Mouse (Mus musculus) stomach, embryonic 15.5 days (tissue): ENCODE measurements around the gene Fam124b. TPM values are rescaled to one million over a fixed set of nuclear protein-coding genes. Genes with fewer than 3 reads are reported as not detected.

Source experiments
- ATAC-seq: fragments of 200-750 bp; cut with Nextera tagmentation; 2 replicates; pipeline ENCODE4 v1.8.0; 2017; ENCODE audit warnings: low read depth, moderate number of reproducible peaks, moderate TSS enrichment; ENCODE audit not compliant: insufficient read depth, low FRiP score
- H3K27ac ChIP-seq: fragments of 300-500 bp; sonication (generic); 2 replicates; pipeline ENCODE4 v1.5.1; 2015; ENCODE audit warnings: mild to moderate bottlenecking, inconsistent platforms
- H3K27me3 ChIP-seq: fragments of 300-500 bp; sonication (generic); replicated peaks from 2 replicates; pipeline ENCODE4 v1.6.1; 2015; ENCODE audit warnings: inconsistent platforms
- H3K36me3 ChIP-seq: fragments of 300-500 bp; sonication (generic); 2 replicates; pipeline ENCODE4 v1.6.1; 2015; ENCODE audit warnings: inconsistent platforms
- H3K4me1 ChIP-seq: fragments of 300-500 bp; sonication (generic); 2 replicates; pipeline ENCODE4 v1.6.1; 2015; ENCODE audit warnings: inconsistent platforms
- H3K4me2 ChIP-seq: fragments of 300-500 bp; sonication (generic); 2 replicates; pipeline ENCODE4 v1.6.1; 2015; ENCODE audit warnings: mild to moderate bottlenecking, inconsistent platforms
- H3K4me3 ChIP-seq: fragments of 300-500 bp; sonication (generic); replicated peaks from 2 replicates; pipeline ENCODE4 v1.5.1; 2015; ENCODE audit warnings: inconsistent platforms
- H3K9ac ChIP-seq: fragments of 300-500 bp; sonication (generic); 2 replicates; pipeline ENCODE4 v1.6.1; 2015; ENCODE audit warnings: inconsistent platforms
- H3K9me3 ChIP-seq: fragments of 300-500 bp; sonication (generic); 2 replicates; pipeline ENCODE4 v1.6.1; 2016; ENCODE audit warnings: inconsistent platforms
- WGBS: fragments of 180-500 bp; shearing (Covaris S2); methylation state at CpG from one replicate; pipeline ENCODE4 v1.1.7; 2015; 5-methylcytosine and 5-hydroxymethylcytosine counted together
- polyA plus RNA-seq: library from polyadenylated mRNA; unstranded; fragments of >200 nt; fragmentation: Nextera tagmentation; extraction: Ambion mirVana; gene quantifications from 2 replicates; pipeline ENCODE4 v1.2.1, GENCODE M21; 2015

Fam124b gene
- polyA plus RNA-seq, 1 experiment from 2014 or later: 0.62 TPM

DNA sequence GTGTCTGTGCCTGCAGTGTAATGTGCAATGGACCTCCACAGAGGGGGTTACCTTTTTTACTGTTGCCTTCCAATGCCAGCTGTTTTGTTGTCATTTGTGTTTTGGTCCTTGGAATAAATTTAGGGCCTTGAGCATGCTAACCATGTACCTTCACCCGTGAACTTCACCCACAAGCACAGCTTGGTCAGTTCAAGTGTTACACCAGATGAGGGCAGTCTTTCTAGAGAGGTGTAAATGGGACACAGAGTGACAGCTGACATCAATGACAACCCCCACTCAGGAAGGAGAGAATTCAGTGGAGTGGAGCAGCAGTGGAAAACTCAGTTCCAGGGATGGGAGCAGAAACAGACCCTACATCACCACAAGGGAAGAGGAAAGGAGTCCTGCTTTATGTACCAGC is 12.3 kb upstream of the Fam124b start:
- no peak overlapping the region for H3K9ac ChIP-seq
- H3K9me3 ChIP-seq: no peaks in the 10 kb centered on the region
- no peaks in the 10 kb centered on the region for H3K27me3 ChIP-seq
- no peak overlapping the region for H3K4me3 ChIP-seq
- H3K27ac ChIP-seq: no peak overlapping the region
- no peak for ATAC-seq
- H3K4me2 ChIP-seq: no peak overlapping the region
- 82% methylated on average over 1 of the region's 1 CpGs for WGBS
- no peaks in the 10 kb centered on the region for H3K36me3 ChIP-seq
- H3K4me1 ChIP-seq: no peaks in the 10 kb centered on the region

GRCm38 (mm10) chr1:80224839-80225412 is 6.7 kb upstream of the Fam124b start:
- H3K27ac ChIP-seq: no peak overlapping the region
- no peaks in the 10 kb centered on the region for H3K27me3 ChIP-seq
- WGBS: 22% methylated on average over 3 of the region's 3 CpGs
- no peaks in the 10 kb centered on the region for H3K36me3 ChIP-seq
- H3K9ac ChIP-seq: no peak overlapping the region
- no peak overlapping the region for H3K4me2 ChIP-seq
- H3K9me3 ChIP-seq: no peaks in the 10 kb centered on the region
- H3K4me3 ChIP-seq: no peak overlapping the region
- H3K4me1 ChIP-seq: no peaks in the 10 kb centered on the region
- ATAC-seq: no peak

- H3K36me3 ChIP-seq: no peaks in the 10 kb centered on the region
- no peak overlapping the region for H3K9ac ChIP-seq
- no peak overlapping the region for H3K4me2 ChIP-seq
- ATAC-seq: no peak
- no peak overlapping the region for H3K4me3 ChIP-seq
- no peak overlapping the region for H3K27ac ChIP-seq
- 58% methylated on average over 4 of the region's 4 CpGs for WGBS
- H3K27me3 ChIP-seq: no peaks in the 10 kb centered on the region
- no peaks in the 10 kb centered on the region for H3K9me3 ChIP-seq
- H3K4me1 ChIP-seq: no peaks in the 10 kb centered on the region
Observed at GRCm38 (mm10) chr1:80221151-80221550, 2.9 kb upstream of the Fam124b start.

- Histone ChIP-seq H3K36me3 (no peaks in the 10 kb centered on the region), H3K4me1 (no peaks in the 10 kb centered on the region), H3K9me3 (no peaks in the 10 kb centered on the region), H3K27ac (no peak overlapping the region), H3K4me2 (no peak overlapping the region), H3K27me3 (no peaks in the 10 kb centered on the region), H3K9ac (no peak overlapping the region), H3K4me3 (no peak overlapping the region)
- ATAC-seq: peak; percentile 36; the same call in 1 of the 2 replicates
- WGBS: 55% methylated on average over 9 of the region's 9 CpGs
Observed at GRCm38 (mm10) chr1:80213826-80214225, 4.4 kb downstream of the Fam124b start.

- 82% methylated on average over 10 of the region's 10 CpGs for WGBS
- Histone ChIP-seq H3K4me1 (no peaks in the 10 kb centered on the region), H3K4me2 (no peak overlapping the region), H3K9me3 (no peaks in the 10 kb centered on the region), H3K27me3 (no peaks in the 10 kb centered on the region), H3K9ac (no peak overlapping the region), H3K27ac (peak overlapping the region; percentile 21; the same call in 1 of the 2 replicates), H3K4me3 (0 out of 2 replicates have a peak overlapping the region, but pooled peaks have one; percentile 5), H3K36me3 (no peaks in the 10 kb centered on the region)
- no peak for ATAC-seq
Observed at GRCm38 (mm10) chr1:80213146-80213545, 5.1 kb downstream of the Fam124b start.

GRCm38 (mm10) chr1:80202314-80202713 is 16.0 kb downstream of the Fam124b start:
- no peak overlapping the region for H3K4me2 ChIP-seq

DNA sequence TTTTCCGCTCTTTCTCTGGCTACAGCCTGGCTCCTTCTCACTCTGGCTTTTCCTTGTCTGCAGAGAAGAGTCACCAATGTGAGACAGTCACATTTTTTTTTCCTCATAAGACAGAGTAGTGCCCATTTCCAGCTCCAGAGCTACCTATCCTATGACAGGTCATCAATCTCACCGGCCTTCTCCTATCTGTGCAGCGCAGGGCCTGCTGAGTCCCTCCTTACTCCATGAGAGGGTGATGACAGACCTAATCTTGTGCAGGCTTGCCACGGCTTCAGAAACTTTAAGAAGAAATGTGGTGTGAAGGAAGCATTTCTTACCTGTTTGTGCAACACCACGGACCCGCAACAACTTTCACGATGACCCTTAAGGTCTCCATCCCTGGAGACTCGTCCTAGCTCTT is 25.4 kb downstream of the Fam124b start:
- no peak overlapping the region for H3K4me2 ChIP-seq
- ATAC-seq: no peak
- no peaks in the 10 kb centered on the region for H3K9me3 ChIP-seq
- H3K4me3 ChIP-seq: no peak overlapping the region
- H3K4me1 ChIP-seq: no peaks in the 10 kb centered on the region
- WGBS: 87% methylated on average over 8 of the region's 8 CpGs
- no peaks in the 10 kb centered on the region for H3K27me3 ChIP-seq
- no peaks in the 10 kb centered on the region for H3K36me3 ChIP-seq
- H3K27ac ChIP-seq: no peak overlapping the region
- no peak overlapping the region for H3K9ac ChIP-seq

More at GRCm38 (mm10) chr1:80202314-80202713, 16.0 kb downstream of the Fam124b start:
- Histone ChIP-seq H3K9me3 (no peaks in the 10 kb centered on the region), H3K36me3 (no peaks in the 10 kb centered on the region), H3K27ac (no peak overlapping the region), H3K4me3 (no peak overlapping the region), H3K9ac (no peak overlapping the region), H3K4me1 (no peaks in the 10 kb centered on the region), H3K27me3 (no peaks in the 10 kb centered on the region)
- ATAC-seq: no peak
- WGBS: 79% methylated on average over 3 of the region's 3 CpGs

- 42% methylated on average over 3 of the region's 3 CpGs for WGBS
- H3K9me3 ChIP-seq: no peaks in the 10 kb centered on the region
- no peak overlapping the region for H3K4me3 ChIP-seq
- H3K9ac ChIP-seq: no peak overlapping the region
- no peak for ATAC-seq
- H3K4me1 ChIP-seq: no peaks in the 10 kb centered on the region
- H3K27ac ChIP-seq: no peak overlapping the region
- no peaks in the 10 kb centered on the region for H3K36me3 ChIP-seq
- no peak overlapping the region for H3K4me2 ChIP-seq
- H3K27me3 ChIP-seq: no peaks in the 10 kb centered on the region
Observed at GRCm38 (mm10) chr1:80181414-80181805, 36.9 kb downstream of the Fam124b start.

- ATAC-seq: no peak
- Histone ChIP-seq H3K4me3 (no peak overlapping the region), H3K27me3 (no peaks in the 10 kb centered on the region), H3K9ac (no peak overlapping the region), H3K27ac (no peak overlapping the region), H3K4me1 (no peaks in the 10 kb centered on the region), H3K36me3 (no peaks in the 10 kb centered on the region), H3K9me3 (no peaks in the 10 kb centered on the region), H3K4me2 (no peak overlapping the region)
- WGBS: 41% methylated on average over 13 of the region's 13 CpGs
Observed at GRCm38 (mm10) chr1:80180767-80181413, 37.4 kb downstream of the Fam124b start.

GRCm38 (mm10) chr1:80180128-80180527 is 38.1 kb downstream of the Fam124b start:
- no peaks in the 10 kb centered on the region for H3K4me1 ChIP-seq
- H3K4me3 ChIP-seq: no peak overlapping the region
- H3K4me2 ChIP-seq: no peak overlapping the region
- H3K36me3 ChIP-seq: no peaks in the 10 kb centered on the region
- no peaks in the 10 kb centered on the region for H3K9me3 ChIP-seq
- no peak overlapping the region for H3K27ac ChIP-seq
- no peak for ATAC-seq
- H3K27me3 ChIP-seq: no peaks in the 10 kb centered on the region
- WGBS: 61% methylated on average over 7 of the region's 7 CpGs
- no peak overlapping the region for H3K9ac ChIP-seq

GRCm38 (mm10) chr1:80177651-80178382 is 40.5 kb downstream of the Fam124b start:
- Histone ChIP-seq H3K4me1 (no peaks in the 10 kb centered on the region), H3K27ac (no peak overlapping the region), H3K9me3 (no peaks in the 10 kb centered on the region), H3K27me3 (no peaks in the 10 kb centered on the region), H3K4me2 (no peak overlapping the region), H3K36me3 (no peaks in the 10 kb centered on the region), H3K9ac (no peak overlapping the region), H3K4me3 (no peak overlapping the region)
- 60% methylated on average over 11 of the region's 11 CpGs for WGBS
- ATAC-seq: no peak

DNA sequence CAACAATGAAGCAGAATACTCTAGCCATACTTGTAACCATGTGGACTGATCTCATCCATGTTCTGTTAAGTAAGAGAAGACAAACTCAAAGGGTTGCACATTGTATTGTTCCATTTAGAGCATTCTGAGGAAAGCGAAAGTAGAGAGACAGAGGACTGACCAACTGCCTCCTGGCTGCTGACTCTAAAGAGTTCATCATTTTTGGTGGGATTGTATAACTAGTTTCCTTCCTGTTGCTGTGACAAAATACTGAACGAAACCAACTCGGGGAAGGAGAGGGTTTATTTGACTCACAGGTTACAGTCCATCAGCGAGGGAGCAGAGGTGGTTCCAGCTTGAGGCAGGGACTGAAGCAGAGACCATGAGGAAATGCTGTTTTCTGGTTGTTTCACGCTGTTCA is 50.6 kb downstream of the Fam124b start:
- Histone ChIP-seq H3K4me1 (no peaks in the 10 kb centered on the region), H3K27me3 (no peaks in the 10 kb centered on the region), H3K4me3 (no peak overlapping the region), H3K27ac (no peak overlapping the region), H3K36me3 (no peaks in the 10 kb centered on the region), H3K4me2 (no peak overlapping the region), H3K9me3 (no peaks in the 10 kb centered on the region), H3K9ac (no peak overlapping the region)
- no peak for ATAC-seq
- 83% methylated on average over 5 of the region's 5 CpGs for WGBS
